Mouse (Mus musculus) MEL (cell line): ENCODE measurements around the gene Sik3. TPM values are rescaled to one million over a fixed set of nuclear protein-coding genes. Genes with fewer than 3 reads are reported as not detected.

Experiments
- DNase-seq: peaks from one replicate; pipeline ENCODE4 v3.0.0; 2011; ENCODE audit warnings: low read depth, low spot score
- H3K27ac ChIP-seq: 2 replicates; pipeline ENCODE4 v1.5.1; 2012; ENCODE audit warnings: low read depth, mild to moderate bottlenecking, control low read depth, low read length, moderate library complexity; ENCODE audit not compliant: control insufficient read depth
- H3K27me3 ChIP-seq, 2 experiments: fragments of 150-350 bp in 1 of 2; sonication (generic) in 1 of 2; 2 replicates each; pipeline ENCODE4 v1.6.1; 2012; ENCODE audit warnings: low read length in 2 of 2, mild to moderate bottlenecking in 2 of 2, improper control_type of control experiment in 1 of 2, moderate library complexity in 1 of 2; ENCODE audit not compliant: insufficient read depth in 2 of 2, control insufficient read depth in 1 of 2
- H3K36me3 ChIP-seq, 2 experiments: 2 replicates each; pipeline ENCODE4 v1.6.1; 2012 to 2014; ENCODE audit warnings: low read length in 2 of 2, improper control_type of control experiment in 1 of 2, inconsistent platforms in 1 of 2, mild to moderate bottlenecking in 1 of 2; ENCODE audit not compliant: insufficient read depth in 2 of 2, control insufficient read depth in 1 of 2
- H3K4me1 ChIP-seq, 2 experiments: fragments of 150-350 bp in 1 of 2; sonication (generic) in 1 of 2; 2 replicates each; pipeline ENCODE4 v1.6.1; 2012; ENCODE audit warnings: low read length in 2 of 2, improper control_type of control experiment in 1 of 2, mild to moderate bottlenecking in 1 of 2; ENCODE audit not compliant: insufficient read depth in 2 of 2, control insufficient read depth in 1 of 2
- H3K4me3 ChIP-seq, 2 experiments: fragments of 150-350 bp in 1 of 2; sonication (generic) in 1 of 2; 2 replicates each; pipeline ENCODE4 v1.5.1; 2012; ENCODE audit warnings: low read depth in 2 of 2, low read length in 2 of 2, mild to moderate bottlenecking in 2 of 2, moderate library complexity in 2 of 2, control low read depth in 1 of 2, improper control_type of control experiment in 1 of 2; ENCODE audit not compliant: control insufficient read depth in 1 of 2, insufficient read depth in 1 of 2
- H3K79me2 ChIP-seq: 2 replicates; pipeline ENCODE4 v1.6.1; 2012; ENCODE audit warnings: mild to moderate bottlenecking, low read length, moderate library complexity; ENCODE audit not compliant: control insufficient read depth, poor library complexity, insufficient read depth
- H3K9ac ChIP-seq: 2 replicates; pipeline ENCODE4 v1.6.1; 2012; ENCODE audit warnings: low read depth, mild to moderate bottlenecking, control low read depth, low read length, moderate library complexity; ENCODE audit not compliant: control insufficient read depth, poor library complexity, severe bottlenecking
- H3K9me3 ChIP-seq: fragments of 150-350 bp; sonication (generic); replicated peaks from 2 replicates; pipeline ENCODE4 v1.6.1; 2012; ENCODE audit warnings: mild to moderate bottlenecking, low read length, improper control_type of control experiment, moderate library complexity; ENCODE audit not compliant: insufficient read depth
- BHLHE40 ChIP-seq: IDR thresholded peaks from 2 replicates; pipeline ENCODE4 v1.6.1; 2012; ENCODE audit warnings: low read depth, mild to moderate bottlenecking, inconsistent platforms, low read length, improper control_type of control experiment, borderline replicate concordance
- CHD1 ChIP-seq: IDR thresholded peaks from 2 replicates; pipeline ENCODE4 v1.6.1; 2012; ENCODE audit warnings: low read depth, mild to moderate bottlenecking, inconsistent platforms, low read length, improper control_type of control experiment
- CHD2 ChIP-seq: IDR thresholded peaks from 2 replicates; pipeline ENCODE4 v1.6.1; 2011; ENCODE audit warnings: low read length, improper control_type of control experiment
- E2F4 ChIP-seq: IDR thresholded peaks from 2 replicates; pipeline ENCODE4 v1.6.1; 2011; ENCODE audit warnings: low read depth, low read length, improper control_type of control experiment, borderline replicate concordance
- GABPA ChIP-seq: IDR thresholded peaks from 2 replicates; pipeline ENCODE4 v1.6.1; 2012; ENCODE audit warnings: low read depth, mild to moderate bottlenecking, inconsistent platforms, low read length, improper control_type of control experiment, moderate library complexity
- GATA1 ChIP-seq: IDR thresholded peaks from 2 replicates; pipeline ENCODE4 v1.6.1; 2011; ENCODE audit warnings: low read depth, low read length, improper control_type of control experiment
- HCFC1 ChIP-seq: IDR thresholded peaks from 2 replicates; pipeline ENCODE4 v1.6.1; 2012; ENCODE audit warnings: low read depth, mild to moderate bottlenecking, inconsistent platforms, low read length, improper control_type of control experiment, moderate library complexity
- MAZ ChIP-seq: IDR thresholded peaks from 2 replicates; pipeline ENCODE4 v1.6.1; 2012; ENCODE audit warnings: low read depth, mild to moderate bottlenecking, inconsistent platforms, low read length, improper control_type of control experiment
- MXI1 ChIP-seq: IDR thresholded peaks from 2 replicates; pipeline ENCODE4 v1.6.1; 2011; ENCODE audit warnings: mild to moderate bottlenecking, low read depth, low read length, improper control_type of control experiment
- NELFE ChIP-seq: IDR thresholded peaks from 2 replicates; pipeline ENCODE4 v1.6.1; 2011; ENCODE audit warnings: low read depth, low read length, improper control_type of control experiment
- NRF1 ChIP-seq: IDR thresholded peaks from 2 replicates; pipeline ENCODE4 v1.6.1; 2014; ENCODE audit warnings: low read depth, mild to moderate bottlenecking, inconsistent platforms, low read length, improper control_type of control experiment, moderate library complexity; ENCODE audit not compliant: poor library complexity, insufficient read depth, severe bottlenecking
- POLR2AphosphoS2 ChIP-seq: IDR thresholded peaks from 2 replicates; pipeline ENCODE4 v1.6.1; 2011; ENCODE audit warnings: low read length, improper control_type of control experiment
- POLR2AphosphoS5 ChIP-seq: IDR thresholded peaks from 2 replicates; pipeline ENCODE4 v1.6.1; 2012; ENCODE audit warnings: low read depth, borderline replicate concordance, mild to moderate bottlenecking, inconsistent platforms, low read length, moderate library complexity, mixed read lengths
- TAL1 ChIP-seq: IDR thresholded peaks from 2 replicates; pipeline ENCODE4 v1.6.1; 2012; ENCODE audit warnings: mild to moderate bottlenecking, inconsistent platforms, low read length, moderate library complexity, mixed read lengths
- TCF12 ChIP-seq: IDR thresholded peaks from 2 replicates; pipeline ENCODE4 v1.6.1; 2014; ENCODE audit warnings: low read depth, mild to moderate bottlenecking, inconsistent platforms, low read length, improper control_type of control experiment, moderate library complexity
- USF2 ChIP-seq, 2 experiments: IDR thresholded peaks; 2 replicates each; pipeline ENCODE4 v1.6.1; 2011 to 2012; ENCODE audit warnings: improper control_type of control experiment in 2 of 2, low read length in 2 of 2, borderline replicate concordance in 1 of 2, inconsistent platforms in 1 of 2, low read depth in 1 of 2, mild to moderate bottlenecking in 1 of 2; ENCODE audit not compliant: insufficient read depth in 1 of 2
- ZMIZ1 ChIP-seq: IDR thresholded peaks from 2 replicates; pipeline ENCODE4 v1.6.1; 2012; ENCODE audit warnings: low read depth, mild to moderate bottlenecking, inconsistent platforms, low read length, improper control_type of control experiment, moderate library complexity
- ZNF384 ChIP-seq: IDR thresholded peaks from 2 replicates; pipeline ENCODE4 v1.6.1; 2012; ENCODE audit warnings: low read depth, mild to moderate bottlenecking, inconsistent platforms, low read length, improper control_type of control experiment
- polyA plus RNA-seq, 2 experiments: library from polyadenylated mRNA; stranded (reverse) in 1 of 2; unstranded in 1 of 2; fragments of >175 nt in 1 of 2; fragments of >200 nt in 1 of 2; gene quantifications; 2 replicates each; pipeline versions ENCODE4 v1.2.1 to v1.2.4; 2012; ENCODE audit warnings: low replicate concordance in 2 of 2, low read depth in 1 of 2; ENCODE audit not compliant: insufficient read length in 2 of 2, insufficient read depth in 1 of 2, missing spikeins in 1 of 2
- total RNA-seq: library from RNA; depleted of rRNA; stranded (reverse); fragments of 300-350 nt; gene quantifications from 2 replicates; pipeline ENCODE4 v1.2.3, GENCODE M21; 2012

Gene Sik3
- total and polyA plus RNA-seq, 3 experiments: 78.7 to 111 TPM; not detected in 1

- Histone ChIP-seq H3K27ac (no peak overlapping the region), H3K27me3 (no peaks in the 10 kb centered on the region), H3K36me3 (peaks cover 10 to 11% of the 10 kb centered on the region in 2 experiments), H3K9me3 (no peaks in the 10 kb centered on the region), H3K9ac (no peak overlapping the region), H3K4me3 (no peak overlapping the region), H3K79me2 (peaks cover 53% of the 10 kb centered on the region), H3K4me1 (peaks cover 6 to 13% of the 10 kb centered on the region in 2 experiments)
- no peak for DNase-seq
- TF ChIP-seq GATA1: no peak
- no peak for TF ChIP-seq CHD1
- TF ChIP-seq TCF12: no peak
- TF ChIP-seq HCFC1: no peak
- no peak for TF ChIP-seq GABPA
- TF ChIP-seq TAL1: no peak
- no peak for TF ChIP-seq MAZ
- no peak for TF ChIP-seq NRF1
- no peak for TF ChIP-seq BHLHE40
These were observed 49.2 kb downstream of the Sik3 start for GRCm38 (mm10) chr9:46061696-46062425.

DNA sequence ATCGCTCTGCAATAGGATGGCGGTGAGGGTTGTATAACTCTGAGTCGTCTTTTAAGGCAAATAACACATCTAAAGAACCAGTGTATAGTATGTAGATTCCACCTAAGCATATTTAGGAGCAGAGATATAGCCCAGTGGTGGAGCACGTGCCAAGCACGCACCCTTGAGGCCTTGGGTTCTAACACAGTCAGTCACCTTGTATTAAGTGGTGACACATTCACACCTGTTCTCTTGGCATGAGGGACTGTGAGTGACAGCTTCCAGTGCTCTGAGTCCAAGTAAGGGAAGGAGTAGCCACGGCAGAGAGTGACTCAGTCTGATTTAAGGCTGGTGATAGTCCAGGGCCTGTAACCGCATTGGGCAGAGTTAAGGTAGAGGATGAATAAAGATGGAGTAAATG lies 51.7 kb downstream of the Sik3 start:
- no peak overlapping the region for H3K9ac ChIP-seq
- no peak overlapping the region for H3K27ac ChIP-seq
- H3K4me3 ChIP-seq: no peak overlapping the region
- TF ChIP-seq MXI1 (no peak), MAZ (no peak), CHD2 (no peak), ZMIZ1 (no peak), TAL1 (no peak), TCF12 (no peak), POLR2AphosphoS5 (no peak), POLR2AphosphoS2 (no peak), E2F4 (no peak), ZNF384 (no peak), USF2 (IDR thresholded peaks at IDR 0.05; ENCODE audit: borderline replicate concordance in 1 of 2, insufficient read depth in 1 of 2, low read depth in 1 of 2, low read length in 2 of 2) (no peak), GABPA (no peak), NELFE (no peak)
- no peaks in the 10 kb centered on the region for H3K27me3 ChIP-seq
- peaks cover 54% of the 10 kb centered on the region for H3K79me2 ChIP-seq
- H3K4me1 ChIP-seq: peaks cover 6 to 17% of the 10 kb centered on the region in 2 experiments
- peaks cover 5 to 14% of the 10 kb centered on the region in 2 experiments for H3K36me3 ChIP-seq
- DNase-seq: no peak
- no peaks in the 10 kb centered on the region for H3K9me3 ChIP-seq
